Mouse (Mus musculus): Measurements from ENCODE around the gene Ncor2.

GRCm38 (mm10) chr5:125076183-125076582 lies 102.8 kb downstream of the Ncor2 start:
- TF ChIP-seq POLR2A (IDR thresholded peaks at IDR 0.05; ENCODE audit: borderline replicate concordance, control insufficient read depth, low read depth, low read length): no peak
- TF ChIP-seq CTCF (IDR thresholded peaks at IDR 0.05; ENCODE audit: control insufficient read depth, insufficient read depth, low read length): no peak
